Mouse (Mus musculus) embryo, embryonic 10.5 days (tissue): ENCODE measurements around the gene Csf2.

Experiments used
- DNase-seq: peaks from one replicate; pipeline ENCODE4 v3.0.0-alpha.2; 2015; ENCODE audit warnings: low spot score

The Csf2 gene

GRCm38 (mm10) chr11:54236939-54237338 lies 12.5 kb downstream of the Csf2 start:
- DNase-seq, result no peak

GRCm38 (mm10) chr11:54227478-54227877 lies 22.0 kb downstream of the Csf2 start:
- DNase-seq, result no peak

GRCm38 (mm10) chr11:54224475-54224986 lies 24.9 kb downstream of the Csf2 start:
- DNase-seq, result no peak

- DNase-seq, result no peak
These were observed 25.6 kb downstream of the Csf2 start for GRCm38 (mm10) chr11:54223637-54224474.

- DNase-seq, result no peak
These were observed 29.3 kb downstream of the Csf2 start for GRCm38 (mm10) chr11:54219903-54220740.

- no peak for DNase-seq
These were observed 30.3 kb downstream of the Csf2 start for GRCm38 (mm10) chr11:54219191-54219590.

- no peak for DNase-seq
These were observed 32.1 kb downstream of the Csf2 start for GRCm38 (mm10) chr11:54217384-54217783.

GRCm38 (mm10) chr11:54216091-54216490 lies 33.4 kb downstream of the Csf2 start:
- DNase-seq, result no peak

GRCm38 (mm10) chr11:54214499-54215443 lies 34.7 kb downstream of the Csf2 start:
- DNase-seq, result no peak

- DNase-seq, result no peak
These were observed 35.8 kb downstream of the Csf2 start for GRCm38 (mm10) chr11:54213631-54214030.

GRCm38 (mm10) chr11:54206993-54207392 lies 42.5 kb downstream of the Csf2 start:
- no peak for DNase-seq

- no peak for DNase-seq
These were observed 44.1 kb downstream of the Csf2 start for GRCm38 (mm10) chr11:54205366-54205765.

GRCm38 (mm10) chr11:54204781-54205180 lies 44.7 kb downstream of the Csf2 start:
- DNase-seq, result no peak

GRCm38 (mm10) chr11:54203162-54203561 lies 46.3 kb downstream of the Csf2 start:
- DNase-seq, result no peak

- DNase-seq, result no peak
These were observed 47.4 kb downstream of the Csf2 start for GRCm38 (mm10) chr11:54201881-54202685.

GRCm38 (mm10) chr11:54201287-54201773 lies 48.1 kb downstream of the Csf2 start:
- no peak for DNase-seq
